Mouse (Mus musculus) heart, adult 18-20 months (tissue): Measurements from ENCODE around the gene Itgae. TPM values are rescaled to one million over a fixed set of nuclear protein-coding genes. Genes with fewer than 3 reads are reported as not detected.
A peak's percentile ranks its signal among the peaks of the same experiment; 100 is the strongest.

Experiments used
- DNase-seq, 2 experiments: peaks; one replicate each; pipeline ENCODE4 v3.0.0; 2021 to 2022; ENCODE audit warnings: mixed read lengths in 1 of 2
- long read RNA-seq, 2 experiments: library from polyadenylated mRNA; stranded (forward); transcript quantifications; one replicate each; pipeline ENCODE4 v2.0.0; 2021
- total RNA-seq, 2 experiments: library from RNA; stranded (reverse); gene quantifications; 2 replicates each; pipeline ENCODE4 v1.2.3; 2021

Gene Itgae
- under 1 TPM; 0.10 to 0.41 TPM for total RNA-seq
- long read RNA-seq, experiment 1, partial matches to known transcripts = 0 of 1 reads
- long read RNA-seq, experiment 1, other reads (novel, unspliced or antisense) = 1 of 1 reads
- long read RNA-seq, experiment 2 = 0 reads

- no peak for DNase-seq
Observed at GRCm38 (mm10) chr11:73090283-73090682, at the start of gene Itgae. Itgae (plus strand) TSS chr11:73090583.

DNA sequence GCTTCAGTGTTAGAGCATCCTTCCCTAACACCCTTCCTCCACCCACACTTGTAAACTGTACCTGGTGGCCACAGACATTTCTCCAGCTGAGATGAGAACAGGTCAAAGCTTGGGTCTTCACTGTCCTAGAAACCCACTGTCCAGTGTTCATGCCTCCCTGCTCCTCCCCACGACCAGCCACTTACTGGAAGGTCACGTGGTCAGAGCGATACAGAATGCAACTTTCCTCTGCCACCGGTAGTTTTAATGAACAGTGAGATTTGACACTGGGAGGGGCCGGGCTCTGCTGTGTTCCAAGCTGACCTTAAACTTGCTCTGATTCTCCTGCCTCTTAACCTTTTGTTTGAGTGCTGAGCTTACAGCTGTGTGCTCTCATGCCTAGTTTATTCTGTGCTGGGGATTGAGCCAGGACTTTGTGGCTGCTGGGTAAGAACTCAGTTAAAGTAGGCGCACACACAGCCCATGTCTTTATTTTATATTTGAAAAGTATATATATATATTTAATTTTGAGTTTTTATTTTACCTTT lies 46.1 kb upstream of the Itgae start:
- no peak for DNase-seq

- DNase-seq = no peak
Observed at GRCm38 (mm10) chr11:73044789-73045188, 45.6 kb upstream of the Itgae start.

DNA sequence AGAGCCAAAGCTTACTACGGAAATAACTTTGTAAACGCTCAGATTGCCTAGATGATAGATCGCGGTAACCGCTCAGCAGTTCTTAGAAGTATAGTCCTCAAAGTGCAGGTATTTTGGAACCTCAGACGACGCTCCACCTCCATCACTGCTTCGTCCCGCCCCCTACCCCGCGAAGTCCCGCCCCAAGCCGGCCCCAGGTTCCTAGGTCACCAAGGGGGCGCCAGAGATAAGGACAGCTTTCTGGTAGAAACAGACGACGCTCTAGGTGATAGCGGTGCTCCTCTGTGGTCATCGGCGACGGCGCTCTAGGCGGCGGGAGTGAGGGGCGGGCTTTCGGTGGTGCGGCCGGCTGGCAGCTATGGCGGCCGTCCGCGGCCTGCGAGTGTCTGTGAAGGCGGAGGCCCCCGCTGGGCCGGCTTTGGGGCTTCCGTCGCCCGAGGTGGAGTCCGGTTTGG lies 42.8 kb upstream of the Itgae start, which contains the start of gene Ncbp3:
Ncbp3 (plus strand) TSS at position 242 of the 455 bp plus-strand sequence.
- peak; percentile 97 for DNase-seq

DNA sequence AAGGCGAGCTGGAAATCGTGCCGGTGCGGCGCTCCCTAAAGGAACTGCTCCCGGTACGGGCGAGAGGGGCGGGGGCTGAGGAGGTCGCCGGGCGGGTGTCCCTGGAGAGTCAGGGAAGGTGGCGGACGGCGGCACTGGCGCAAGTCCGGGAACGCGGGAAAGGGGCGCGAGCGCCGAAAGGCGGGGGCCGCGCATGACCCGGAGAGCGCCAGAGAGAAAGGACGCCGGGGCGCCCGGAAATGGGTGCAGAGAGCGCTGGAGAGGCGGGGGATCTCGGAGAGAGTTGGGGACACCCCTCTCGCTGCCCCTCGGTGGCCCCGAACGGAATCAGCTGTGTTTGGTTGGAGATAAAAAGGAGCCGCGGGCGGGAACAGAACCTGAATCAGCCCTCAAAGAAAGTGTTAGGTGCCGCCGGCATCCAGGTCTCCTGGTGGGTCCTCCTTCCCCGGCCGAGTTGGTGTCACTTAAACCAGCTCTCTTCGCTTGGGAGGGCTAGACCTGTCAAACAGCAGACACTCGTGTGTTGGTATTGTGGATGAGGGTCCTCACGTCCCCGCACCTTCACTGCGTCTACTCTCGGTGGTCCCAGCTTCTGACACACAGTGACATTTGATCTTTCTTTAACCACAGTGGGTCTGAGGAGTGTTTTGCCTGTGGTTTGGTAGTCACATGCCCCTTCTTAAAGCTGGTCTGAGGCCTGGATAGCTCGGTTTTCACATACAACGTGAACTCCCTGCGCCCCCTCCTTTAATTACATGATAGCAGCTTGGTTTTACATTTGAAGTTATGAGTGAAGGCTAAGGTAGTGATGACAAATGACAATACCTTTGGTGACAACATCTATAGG lies 42.1 kb upstream of the Itgae start:
- DNase-seq = peak in 1 of 2 experiments; percentile 31

DNA sequence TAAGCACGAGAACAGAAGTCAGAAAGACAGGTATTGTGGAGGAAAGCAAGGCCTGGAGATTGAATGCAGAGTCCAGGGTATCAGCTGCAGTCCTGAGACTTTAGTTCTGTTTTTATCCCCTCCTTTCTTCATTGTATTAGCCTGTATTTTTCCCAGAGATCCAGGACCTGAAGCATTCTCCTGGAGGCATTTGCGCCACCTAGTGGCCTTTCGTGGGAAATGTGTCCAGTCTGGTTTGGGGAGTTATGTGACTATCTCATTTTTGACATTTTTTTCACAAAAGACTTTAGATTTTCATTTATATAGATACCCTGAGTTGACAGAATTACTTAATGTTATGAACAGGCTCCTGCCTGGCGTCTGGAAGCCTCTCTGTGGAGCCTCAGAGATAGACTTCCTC lies 41.0 kb upstream of the Itgae start:
- peak; percentile 71 to 90 for DNase-seq

DNA sequence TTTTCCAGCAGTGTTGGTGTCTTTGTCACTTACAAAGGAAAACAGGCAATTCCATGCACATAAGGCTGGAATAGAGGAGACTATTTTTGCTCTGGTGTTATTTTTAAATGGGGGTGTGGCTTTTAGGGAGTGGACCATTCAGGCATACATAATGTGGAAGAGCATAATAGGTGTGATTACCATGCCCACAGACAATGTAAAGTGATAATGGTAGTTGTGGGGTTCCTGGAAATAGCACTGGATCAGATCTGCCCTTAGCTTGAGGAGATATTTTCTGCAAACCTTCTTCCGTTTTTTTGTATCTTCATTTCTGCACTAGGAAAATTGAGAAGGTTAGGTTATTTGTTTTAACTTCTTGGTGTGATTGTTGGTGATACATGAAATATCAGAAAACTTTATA lies 37.6 kb upstream of the Itgae start:
- no peak for DNase-seq

GRCm38 (mm10) chr11:73057701-73058100 lies 32.7 kb upstream of the Itgae start:
- no peak for DNase-seq

- DNase-seq = no peak
Observed at GRCm38 (mm10) chr11:73059630-73060029, 30.8 kb upstream of the Itgae start.

- DNase-seq = peak in 1 of 2 experiments; percentile 46
Observed at GRCm38 (mm10) chr11:73061413-73061812, 29.0 kb upstream of the Itgae start.

- DNase-seq = peak in 1 of 2 experiments; percentile 51
Observed at GRCm38 (mm10) chr11:73071839-73072238, 18.5 kb upstream of the Itgae start.

DNA sequence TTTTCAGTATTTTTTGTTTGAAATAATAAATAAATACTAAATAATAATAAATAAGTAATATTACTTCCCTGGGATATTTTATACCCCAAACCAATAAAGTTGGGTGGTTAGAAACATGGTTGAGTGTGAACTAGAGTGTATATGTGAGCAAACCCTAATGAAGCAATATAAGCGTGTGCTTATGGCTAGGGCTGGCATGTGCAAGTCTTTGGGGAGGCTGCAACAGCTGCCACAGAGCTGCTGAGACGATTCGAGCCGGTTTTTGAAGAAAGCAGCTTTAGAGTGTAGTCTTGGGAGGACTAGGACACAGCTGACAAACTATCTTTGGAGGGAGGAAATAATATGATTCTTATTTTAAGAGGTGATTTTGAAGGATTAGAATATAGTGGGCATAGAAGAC lies 14.1 kb upstream of the Itgae start:
- no peak for DNase-seq

GRCm38 (mm10) chr11:73076733-73077132 lies 13.7 kb upstream of the Itgae start:
- peak; percentile 13 to 17 for DNase-seq

DNA sequence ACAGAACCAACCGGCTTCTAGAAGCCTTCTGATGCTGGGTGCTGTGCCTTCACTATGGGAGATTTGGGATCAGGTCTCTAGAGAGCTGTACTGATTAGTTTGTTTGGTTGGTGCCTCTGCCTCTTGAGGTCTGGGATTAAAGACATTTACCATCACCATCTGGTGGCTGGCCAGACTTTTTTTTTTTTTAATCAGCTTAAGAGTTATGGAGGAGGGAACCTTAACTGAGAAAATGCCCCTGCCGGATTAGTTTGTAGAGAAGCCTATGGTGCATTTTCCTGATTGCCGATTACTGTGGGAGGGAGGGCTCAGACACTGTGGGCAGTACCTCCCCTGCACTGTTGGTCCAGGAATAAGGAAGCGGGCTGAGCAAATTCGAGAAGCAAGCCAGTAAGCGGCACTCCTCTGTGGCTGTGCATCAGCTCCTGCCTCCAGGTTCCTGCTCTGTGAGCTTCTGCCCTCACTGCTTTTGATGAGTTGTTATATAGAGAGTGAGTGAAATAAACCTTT lies 13.1 kb upstream of the Itgae start:
- DNase-seq = no peak

DNA sequence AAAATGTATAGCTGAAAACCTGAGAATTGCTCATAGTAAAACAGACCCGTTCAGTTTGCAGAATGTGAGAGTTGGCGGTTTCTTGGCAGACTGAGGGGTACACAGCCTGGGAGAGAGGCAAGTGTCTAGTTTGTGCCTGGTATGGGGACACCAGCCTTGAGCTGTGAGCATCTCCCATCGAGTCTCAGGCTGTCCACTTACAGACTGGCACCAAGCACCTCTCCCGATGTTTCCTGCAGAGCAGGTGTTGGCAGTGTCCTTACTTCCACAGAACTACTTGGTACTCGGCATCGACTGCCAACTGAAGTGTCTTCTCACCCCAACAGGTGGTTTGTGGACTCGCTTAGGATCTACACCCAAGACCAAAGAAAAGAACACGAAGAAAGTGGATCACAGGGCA lies 11.8 kb upstream of the Itgae start:
- no peak for DNase-seq

DNA sequence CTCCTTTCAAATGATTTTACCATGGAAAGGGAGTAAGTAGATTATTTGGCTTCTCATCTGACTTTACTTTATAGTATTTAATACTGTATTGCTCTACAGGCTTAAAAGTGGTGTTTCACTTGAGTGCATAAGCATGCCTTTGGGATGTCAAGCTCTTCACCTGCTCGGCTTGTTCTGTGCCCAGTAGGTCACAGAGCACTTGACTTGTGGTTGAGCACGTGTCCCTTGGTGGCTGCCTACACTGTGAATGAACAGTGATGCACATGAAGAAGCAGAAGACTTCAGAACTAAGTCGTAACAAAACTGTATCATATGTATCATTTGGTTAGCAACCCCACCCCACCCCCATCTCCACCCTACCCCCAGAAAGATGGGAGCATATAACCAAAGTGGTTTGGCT lies 10.1 kb upstream of the Itgae start:
- peak; percentile 12 to 23 for DNase-seq

- no peak for DNase-seq
Observed at GRCm38 (mm10) chr11:73084303-73084702, 6.1 kb upstream of the Itgae start.

DNA sequence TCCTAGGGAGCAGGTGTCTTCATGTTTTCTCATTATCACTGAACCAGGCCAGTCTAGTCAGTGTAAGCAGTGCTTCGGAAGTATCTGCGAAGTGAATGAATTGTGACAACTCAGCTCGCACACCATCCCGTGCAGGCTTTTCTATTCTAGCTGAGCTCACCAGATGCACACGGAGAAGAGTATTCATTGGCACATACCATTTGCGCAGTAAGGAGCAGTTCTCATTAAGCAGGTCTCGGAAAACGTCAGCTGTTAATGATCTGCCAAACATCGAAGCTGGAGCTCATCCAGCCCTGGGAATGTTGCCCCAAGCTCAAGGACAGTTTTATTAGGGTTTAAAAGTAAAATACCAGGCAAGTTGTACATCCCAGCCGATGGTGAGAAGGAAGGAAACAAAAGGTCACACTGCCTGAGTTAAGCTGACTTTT lies 5.6 kb upstream of the Itgae start:
- DNase-seq = peak; percentile 12 to 28

DNA sequence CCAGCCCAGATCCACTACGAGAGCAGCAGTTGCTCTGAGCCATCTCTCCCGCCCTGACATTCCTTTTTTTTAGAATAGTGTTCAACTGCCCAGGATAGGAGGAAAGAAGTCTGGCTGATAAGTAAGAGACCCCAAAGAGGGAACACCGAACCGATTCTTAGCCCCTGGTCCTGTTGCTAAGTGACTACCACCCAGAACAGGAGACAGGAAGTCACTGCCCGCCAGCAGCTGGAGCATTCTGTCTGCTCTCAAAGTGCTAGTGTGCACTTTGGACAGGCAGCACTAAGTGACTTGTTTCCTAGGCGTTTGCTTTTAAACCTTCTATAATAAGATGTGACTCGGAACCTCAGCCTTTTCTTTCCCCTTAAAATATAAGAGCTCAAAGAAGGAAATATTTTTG lies 5.0 kb upstream of the Itgae start:
- DNase-seq = peak in 1 of 2 experiments; percentile 23

GRCm38 (mm10) chr11:73087700-73088480 lies 2.5 kb upstream of the Itgae start:
- DNase-seq = no peak

DNA sequence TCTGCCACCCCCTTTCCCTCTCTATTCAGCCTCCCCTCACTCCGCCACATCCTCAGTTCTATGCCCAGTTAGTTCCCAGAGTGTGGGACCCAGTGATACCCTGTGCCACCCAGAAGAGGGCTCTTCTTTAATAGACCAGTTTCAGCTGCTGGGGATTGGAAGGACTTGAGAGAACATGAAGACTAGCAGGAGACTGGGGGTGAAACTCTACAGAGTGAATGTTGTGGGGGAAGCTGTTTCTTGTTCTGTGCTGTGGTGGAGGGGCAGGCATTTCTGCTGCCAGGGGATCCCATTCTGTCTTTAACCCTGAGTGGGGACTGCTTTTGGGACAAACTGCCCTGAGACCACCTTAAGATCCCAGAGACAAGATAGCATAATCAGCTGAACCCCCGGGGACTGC lies 443 bp downstream of the Itgae start:
- no peak for DNase-seq

DNA sequence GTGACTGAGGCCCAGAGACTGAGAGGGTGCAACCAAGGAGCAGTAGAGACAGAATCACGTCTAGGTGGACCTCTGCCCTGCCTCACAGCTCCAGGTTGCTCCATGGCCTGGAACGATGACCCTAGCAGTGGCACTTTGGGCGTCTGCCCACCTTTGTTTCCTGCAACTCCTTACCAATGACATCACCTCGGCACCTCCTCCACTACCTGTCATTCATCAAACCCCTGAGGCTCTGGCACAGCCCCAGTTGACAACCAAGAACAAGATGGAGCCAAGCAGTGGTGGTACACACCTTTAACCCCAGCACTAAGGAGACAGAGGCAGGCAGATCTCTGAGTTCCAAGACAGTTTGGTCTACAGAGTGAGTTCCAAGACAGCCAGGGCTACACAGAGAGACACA lies 1.7 kb downstream of the Itgae start:
- no peak for DNase-seq
